Mouse (Mus musculus) cortical plate, adult 2 months (tissue): ENCODE results near the gene Gm13283.
"Not testable (repeated sequence)": the region's sequence is repeated elsewhere in the genome, so short reads cannot be mapped to it uniquely, and the experiment has no call there.

Experiments used
- CTCF ChIP-seq: fragments of 200-500 bp; IDR thresholded peaks from 2 replicates; pipeline ENCODE4 v1.5.1; 2011; ENCODE audit warnings: mild to moderate bottlenecking, control low read depth, low read length; ENCODE audit not compliant: insufficient read depth; ENCODE audit errors: extremely low read depth
- POLR2A ChIP-seq: fragments of 200-500 bp; IDR thresholded peaks from 2 replicates; pipeline ENCODE4 v1.6.1; 2011; ENCODE audit warnings: mild to moderate bottlenecking, low read length, control low read depth; ENCODE audit not compliant: insufficient read depth; ENCODE audit errors: extremely low read depth

GRCm38 (mm10) chr4:88788402-88788801 is 28.5 kb downstream of the Gm13283 start, which contains the start of gene Gm13277:
- TF ChIP-seq POLR2A, result not testable (repeated sequence)
- peak; percentile 26; the same call in 1 of the 2 replicates for TF ChIP-seq CTCF
